Mouse (Mus musculus): Measurements from ENCODE around the gene Kcnab2.

DNA sequence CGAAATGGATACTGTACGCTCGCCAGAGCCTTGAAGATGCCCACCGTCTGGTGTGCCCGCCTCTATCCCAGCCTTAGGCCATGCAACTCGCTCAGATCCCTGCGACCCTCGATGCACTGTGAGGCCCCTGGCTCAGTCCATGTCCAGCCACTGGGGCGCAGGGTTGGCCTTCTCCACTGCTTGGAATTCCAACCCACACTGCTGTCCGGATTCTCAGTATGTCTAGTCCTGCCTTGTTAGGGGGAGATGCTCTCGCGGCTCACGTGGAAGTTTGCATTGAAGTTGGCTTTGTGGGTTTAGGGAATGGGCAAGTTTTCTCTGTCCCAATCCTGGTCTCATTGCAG, 525 bp upstream of the Kcnab2 start:
- TF ChIP-seq CTCF (IDR thresholded peaks at IDR 0.05): no peak
- no peak for TF ChIP-seq POLR2A (IDR thresholded peaks at IDR 0.05; ENCODE audit: insufficient read depth, low read depth, low read length)
- TF ChIP-seq EP300 (IDR thresholded peaks at IDR 0.05; ENCODE audit: insufficient read depth, low read depth, low read length): no peak
